Mouse (Mus musculus) spleen, adult 2 months (tissue): ENCODE data around the gene Prpmp5. TPM values are rescaled to one million over a fixed set of nuclear protein-coding genes. Genes with fewer than 3 reads are reported as not detected.
"Not testable (repeated sequence)": the region's sequence is repeated elsewhere in the genome, so short reads cannot be mapped to it uniquely, and the experiment has no call there.

Experiments used
- DNase-seq, 2 experiments: peaks; one replicate each; pipeline versions ENCODE4 v3.0.0 to v3.0.0-alpha.2; 2012 to 2021; ENCODE audit warnings: low spot score in 2 of 2, low read depth in 1 of 2
- H3K27ac ChIP-seq: fragments of 200-500 bp; 2 replicates; pipeline ENCODE4 v1.5.1; 2012; ENCODE audit warnings: low read length, inconsistent platforms; ENCODE audit not compliant: insufficient read depth
- H3K27me3 ChIP-seq: fragments of 200-500 bp; 2 replicates; pipeline ENCODE4 v1.6.1; 2012; ENCODE audit warnings: mild to moderate bottlenecking, moderate library complexity, low read length, inconsistent platforms; ENCODE audit not compliant: control insufficient read depth, insufficient read depth
- H3K36me3 ChIP-seq: fragments of 200-500 bp; 2 replicates; pipeline ENCODE4 v1.6.1; 2012; ENCODE audit warnings: mild to moderate bottlenecking, low read length, inconsistent platforms; ENCODE audit not compliant: control insufficient read depth, insufficient read depth
- H3K4me1 ChIP-seq: fragments of 200-500 bp; 2 replicates; pipeline ENCODE4 v1.6.1; 2011; ENCODE audit warnings: inconsistent platforms; ENCODE audit not compliant: control insufficient read depth, insufficient read depth, insufficient read length
- H3K4me3 ChIP-seq: fragments of 200-500 bp; 2 replicates; pipeline ENCODE4 v1.5.1; 2011; ENCODE audit warnings: mild to moderate bottlenecking, inconsistent platforms; ENCODE audit not compliant: insufficient read depth, insufficient read length; ENCODE audit errors: extremely low read depth
- WGBS: fragments of 180-500 bp; shearing (Covaris S2); methylation state at CpG from one replicate; pipeline ENCODE4 v1.1.7; 2018; 5-methylcytosine and 5-hydroxymethylcytosine counted together
- polyA plus RNA-seq: library from polyadenylated mRNA; depleted of rRNA; stranded (reverse); fragments of >200 nt; gene quantifications from 2 replicates; pipeline ENCODE4 v1.2.3, GENCODE M21; 2012; rRNA removed

The Prpmp5 gene
- polyA plus RNA-seq = not detected in 2 replicates

DNA sequence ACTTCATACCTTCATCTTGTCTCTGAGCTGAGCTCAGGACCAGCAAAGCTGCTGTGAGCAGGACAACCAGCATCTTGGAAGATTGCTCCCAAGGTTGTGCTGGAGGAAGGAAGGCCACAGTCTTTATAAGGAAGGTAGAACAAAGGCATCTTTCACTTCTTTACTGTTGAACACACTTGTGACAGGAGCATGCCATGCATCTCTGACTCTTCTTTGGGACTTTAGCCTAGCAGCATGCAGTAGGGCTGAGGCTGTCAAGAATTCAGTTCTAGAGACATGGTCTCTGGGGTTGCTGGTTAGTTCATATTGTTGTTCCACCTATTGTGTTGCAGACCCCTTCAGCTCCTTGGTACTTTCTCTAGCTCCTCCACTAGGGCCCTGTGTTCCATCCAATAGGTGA lies at the start of gene Prpmp5:
TSS of gene Prpmp5 (minus strand) at position 101 of the 400 bp plus-strand sequence.
- DNase-seq = not testable (repeated sequence)

DNA sequence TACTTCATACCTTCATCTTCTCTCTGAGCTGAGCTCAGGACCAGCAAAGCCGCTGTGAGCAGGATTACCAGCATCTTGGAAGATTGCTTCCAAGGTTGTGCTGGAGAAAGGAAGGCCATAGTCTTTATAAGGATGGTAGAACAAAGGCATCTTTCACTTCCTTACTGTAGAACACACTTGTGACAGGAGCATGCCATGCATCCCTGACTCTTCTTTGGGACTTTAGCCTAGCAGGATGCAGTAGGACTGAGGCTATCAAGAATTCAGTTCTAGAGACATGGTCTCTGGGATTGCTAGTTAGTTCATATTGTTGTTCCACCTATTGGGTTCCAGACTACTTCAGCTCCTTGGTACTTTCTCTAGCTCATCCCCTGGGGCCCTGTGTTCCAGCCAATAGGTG lies 49.5 kb upstream of the Prpmp5 start, which contains the start of gene Gm8882:
TSS of gene Gm8882 (minus strand) at position 101 of the 400 bp plus-strand sequence.
- WGBS = 74% methylated on average over 1 of the region's 1 CpGs
- not testable (repeated sequence) for H3K4me3 ChIP-seq, DNase-seq, H3K36me3 ChIP-seq, H3K27me3 ChIP-seq, H3K4me1 ChIP-seq, H3K27ac ChIP-seq

More for the DNA sequence above, at the start of gene Prpmp5:
- not testable (repeated sequence) for H3K27ac ChIP-seq, H3K4me1 ChIP-seq, H3K4me3 ChIP-seq, H3K36me3 ChIP-seq, H3K27me3 ChIP-seq

Other genes with a start within 250 kb of the Prpmp5 start
- not detected in 2 replicates for gene Prb1, start 104.2 kb downstream of the Prpmp5 start, polyA plus RNA-seq
- not detected in 2 replicates for gene Gm8882, start 49.4 kb upstream of the Prpmp5 start, polyA plus RNA-seq